ENCODE assay signal across 13 mouse cellular contexts in the genomic region with DNA sequence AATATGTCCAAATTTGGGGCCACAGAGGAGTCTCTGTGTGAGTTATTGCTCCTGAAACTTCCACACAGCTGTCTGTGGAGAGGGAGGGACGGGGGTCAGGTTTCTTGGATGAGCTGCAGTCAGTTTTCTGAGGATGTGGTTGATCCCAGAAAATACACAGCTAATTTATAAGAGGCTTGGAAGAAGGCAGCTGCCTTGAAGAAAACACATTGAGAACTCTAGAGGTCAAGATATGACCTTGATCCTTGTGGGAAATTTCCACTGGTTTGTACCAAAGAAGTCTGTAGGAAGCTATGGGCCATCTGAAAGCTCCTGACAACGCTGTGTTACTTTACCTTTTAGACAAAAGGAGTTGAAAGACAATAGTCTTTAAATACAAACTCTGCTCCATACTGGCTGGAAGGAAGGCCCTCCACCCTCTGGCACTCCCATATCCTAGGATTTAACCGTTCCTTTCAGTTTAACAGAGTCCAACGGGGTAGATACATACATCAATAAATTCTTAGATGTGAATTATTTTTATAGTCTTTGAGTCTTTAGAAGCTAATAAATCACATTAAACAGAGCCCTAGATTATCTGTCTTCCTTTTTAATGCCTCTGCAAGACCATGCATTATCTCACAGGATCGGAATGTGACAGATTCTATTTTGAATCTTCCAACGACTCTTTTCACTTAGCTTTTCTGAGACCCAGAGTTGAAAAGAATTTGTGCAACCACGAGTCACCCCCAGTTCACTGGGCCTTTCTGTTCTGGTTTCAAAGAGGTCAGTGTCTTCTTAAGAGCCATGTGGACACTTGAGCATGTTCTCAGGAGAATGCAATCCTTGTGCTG. TPM values are rescaled to one million over a fixed set of nuclear protein-coding genes. Genes with fewer than 3 reads are reported as not detected.
DNase-seq lines count a peak whose midpoint lies in the region; ATAC-seq and TF ChIP-seq lines count a peak whose summit lies in the region.
"Had no signal": no experiment of that assay in that cellular context is flagged by ENCODE, and none has a peak within 500 bp of the region (broad histone marks: within the 10 kb centered on the region; RNA-seq: fewer than 3 reads in every experiment).

No protein-coding gene starts in this region.

- H3K27ac ChIP-seq in lung, embryonic 15.5 days = peak overlapping the region; percentile 42
- H3K27ac ChIP-seq in stomach, embryonic 14.5 days (ENCODE audit: low read length) = peak overlapping the region; percentile 63

- 19% methylated on average over 7 of the region's 7 CpGs for WGBS in lung, embryonic 15.5 days
- WGBS in lung, adult 2 months = 32% methylated on average over 7 of the region's 7 CpGs
- WGBS in stomach, embryonic 14.5 days = 31% methylated on average over 7 of the region's 7 CpGs

- no peak overlapping the region for H3K9ac ChIP-seq in lung, embryonic 15.5 days
- H3K9ac ChIP-seq in stomach, embryonic 14.5 days (replicated peaks; ENCODE audit: low read depth, low read length) = no peak overlapping the region

- ATAC-seq in lung, embryonic 15.5 days (ENCODE audit: borderline replicate concordance, extremely low read depth, low FRiP score, low TSS enrichment) = peak; percentile 73; the same call in 1 of the 2 replicates
- peak; percentile 37; the same call in 1 of the 2 replicates for ATAC-seq in stomach, embryonic 14.5 days (ENCODE audit: insufficient number of reproducible peaks, insufficient read depth, low FRiP score, low read depth)

- no peaks in the 10 kb centered on the region for H3K27me3 ChIP-seq in lung, embryonic 15.5 days
- H3K27me3 ChIP-seq in stomach, embryonic 14.5 days (ENCODE audit: control insufficient read depth, insufficient read depth, low read length) = no peaks in the 10 kb centered on the region

- 0 out of 2 replicates have a peak, but pooled peaks cover 8% of the 10 kb centered on the region for H3K4me1 ChIP-seq in lung, embryonic 15.5 days
- no peaks in the 10 kb centered on the region; the same call in 1 of the 2 replicates for H3K4me1 ChIP-seq in lung, adult 2 months (ENCODE audit: control insufficient read depth, insufficient read depth, low read length)
- no peaks in the 10 kb centered on the region; the same call in 1 of the 2 replicates for H3K4me1 ChIP-seq in stomach, embryonic 14.5 days (ENCODE audit: control insufficient read depth, insufficient read depth, low read length)

- no peak for TF ChIP-seq CTCF in lung, adult 2 months (IDR thresholded peaks at IDR 0.05; ENCODE audit: insufficient read depth, low read length)

- DNase-seq in adrenal gland, adult (ENCODE audit: inconsistent age in 2 of 2, low spot score in 1 of 2) = peak; percentile 15 to 68
- no peak for DNase-seq in adrenal gland, postnatal 4 days (ENCODE audit: low spot score in 2 of 2)
- no peak for DNase-seq in lung, adult 2 months
- DNase-seq in kidney, adult 9 months = peak; percentile 48
- DNase-seq in thymus, postnatal 4 days = no peak
- no peak for DNase-seq in cerebellum, adult 11-12 months
- DNase-seq: adrenal gland, adult 8-10 months; cerebellum, postnatal 36 days; gastrocnemius, postnatal 36 days; thymus, postnatal 14 days had no signal

- TF ChIP-seq POLR2A in lung, adult 2 months (IDR thresholded peaks at IDR 0.05; ENCODE audit: borderline replicate concordance, extremely low read depth, low read depth, low read length) = no peak

- no peak overlapping the region for H3K4me3 ChIP-seq in lung, embryonic 15.5 days
- no peak overlapping the region for H3K4me3 ChIP-seq in lung, adult 2 months (replicated peaks; ENCODE audit: extremely low read depth, low read depth, low read length)
- no peak overlapping the region for H3K4me3 ChIP-seq in stomach, embryonic 14.5 days (ENCODE audit: low read depth, low read length)

- no peaks in the 10 kb centered on the region for H3K9me3 ChIP-seq in lung, embryonic 15.5 days
- H3K9me3 ChIP-seq in stomach, embryonic 14.5 days (ENCODE audit: control insufficient read depth, low read depth, low read length) = peaks cover 5% of the 10 kb centered on the region; the same call in 1 of the 2 replicates

- H3K4me2 ChIP-seq in lung, embryonic 15.5 days = no peak overlapping the region
- no peak overlapping the region for H3K4me2 ChIP-seq in stomach, embryonic 14.5 days (replicated peaks; ENCODE audit: low read depth, low read length)

- no peaks in the 10 kb centered on the region for H3K36me3 ChIP-seq in lung, embryonic 15.5 days
- H3K36me3 ChIP-seq in stomach, embryonic 14.5 days (ENCODE audit: control insufficient read depth, insufficient read depth, low read length) = no peaks in the 10 kb centered on the region

RNA-seq across cellular contexts. Expression of a gene that starts 20.5 kb away (rescaled TPM):
- total RNA-seq in adrenal gland, postnatal 4 days (2021) = 10 to 100 TPM; 46.3 to 48.9 TPM
- 22.5 and 23.0 TPM in 2 replicates for polyA plus RNA-seq in lung, embryonic 15.5 days (2015; fragmentation: Nextera tagmentation; extraction: Ambion mirVana)
- polyA plus RNA-seq in lung, adult 2 months (2012; rRNA removed) = 10.0 and 15.2 TPM in 2 replicates
- 34.2 and 40.5 TPM in 2 replicates for polyA plus RNA-seq in stomach, embryonic 14.5 days (2014; fragmentation: Nextera tagmentation; extraction: Ambion mirVana)

RNA-seq across cellular contexts. Expression of a gene that starts 40.9 kb away (rescaled TPM):
- under 1 TPM in 1 of 2 experiments, not detected in 1; 0.36 TPM for total RNA-seq in adrenal gland, postnatal 4 days (2021)
- polyA plus RNA-seq in lung, embryonic 15.5 days (2015; fragmentation: Nextera tagmentation; extraction: Ambion mirVana) = not detected in 2 replicates
- polyA plus RNA-seq in lung, adult 2 months (2012; rRNA removed) = not detected in 2 replicates
- polyA plus RNA-seq in stomach, embryonic 14.5 days (2014; fragmentation: Nextera tagmentation; extraction: Ambion mirVana) = 0.11 and 0.19 TPM in 2 replicates
- total RNA-seq: gastrocnemius, postnatal 36 days; neutrophil, adult 5-6 weeks had no signal

Comparison
In these comparisons a context has a peak if more than half of its experiments do, and no peak if none do; other contexts are left out.
1. DNase-seq: peak in adrenal gland, adult (2 of 2) and kidney, adult 9 months (single experiment); none in adrenal gland, postnatal 4 days (0 of 2), lung, adult 2 months (single experiment), thymus, postnatal 4 days (single experiment) and cerebellum, adult 11-12 months (single experiment).